Mouse (Mus musculus) forebrain, embryonic 14.5 days (tissue): Measurements from ENCODE around the gene Notch2. TPM values are rescaled to one million over a fixed set of nuclear protein-coding genes. Genes with fewer than 3 reads are reported as not detected.

Source experiments
- ATAC-seq: fragments of 200-750 bp; cut with Nextera tagmentation; 2 replicates; pipeline ENCODE4 v1.8.0; 2017; ENCODE audit warnings: mild to moderate bottlenecking, moderate library complexity
- DNase-seq: peaks from one replicate; pipeline ENCODE4 v3.0.0-alpha.2; 2015; ENCODE audit warnings: low spot score
- H3K27ac ChIP-seq: fragments of 300-500 bp; sonication (generic); 2 replicates; pipeline ENCODE4 v1.5.1; 2014; ENCODE audit warnings: low read depth, mild to moderate bottlenecking, control low read depth, low read length, moderate library complexity
- H3K27me3 ChIP-seq: fragments of 300-500 bp; sonication (generic); replicated peaks from 2 replicates; pipeline ENCODE4 v1.6.1; 2014; ENCODE audit warnings: low read length, control low read depth, mixed read lengths; ENCODE audit not compliant: control insufficient read depth, insufficient read depth
- H3K36me3 ChIP-seq: fragments of 300-500 bp; sonication (generic); 2 replicates; pipeline ENCODE4 v1.6.1; 2014; ENCODE audit warnings: low read length, control low read depth; ENCODE audit not compliant: control insufficient read depth, insufficient read depth
- H3K4me1 ChIP-seq: fragments of 300-500 bp; sonication (generic); 2 replicates; pipeline ENCODE4 v1.6.1; 2014; ENCODE audit warnings: antibody characterized with exemption, low read length, control low read depth; ENCODE audit not compliant: control insufficient read depth, insufficient read depth
- H3K4me2 ChIP-seq: fragments of 300-500 bp; sonication (generic); 2 replicates; pipeline ENCODE4 v1.6.1; 2014; ENCODE audit warnings: mild to moderate bottlenecking, control low read depth, low read length
- H3K4me3 ChIP-seq: fragments of 300-500 bp; sonication (generic); 2 replicates; pipeline ENCODE4 v1.5.1; 2014; ENCODE audit warnings: low read depth, low read length, control low read depth
- H3K9ac ChIP-seq: fragments of 300-500 bp; sonication (generic); 2 replicates; pipeline ENCODE4 v1.6.1; 2014; ENCODE audit warnings: mild to moderate bottlenecking, low read length, control low read depth, moderate library complexity
- H3K9me3 ChIP-seq: fragments of 300-500 bp; sonication (generic); replicated peaks from 2 replicates; pipeline ENCODE4 v1.6.1; 2016; ENCODE audit warnings: low read length, control low read depth, mixed read lengths; ENCODE audit not compliant: control insufficient read depth
- WGBS: fragments of 180-500 bp; shearing (Covaris S2); extraction: QIAGEN DNeasy Blood & Tissue Kit; methylation state at CpG from one replicate; pipeline ENCODE4 v1.1.7; 2014; 5-methylcytosine and 5-hydroxymethylcytosine counted together
- polyA plus RNA-seq: library from polyadenylated mRNA; unstranded; fragments of >200 nt; fragmentation: Nextera tagmentation; extraction: Ambion mirVana; gene quantifications from 2 replicates; pipeline ENCODE4 v1.2.1, GENCODE M21; 2014

Notch2 gene
- polyA plus RNA-seq, 1 experiment from 2014 or later, result 13.6 TPM

- Histone ChIP-seq H3K4me1 (no peaks in the 10 kb centered on the region; the same call in 1 of the 2 replicates), H3K4me3 (no peak overlapping the region), H3K36me3 (no peaks in the 10 kb centered on the region), H3K9ac (no peak overlapping the region), H3K27me3 (no peaks in the 10 kb centered on the region), H3K4me2 (no peak overlapping the region), H3K9me3 (no peaks in the 10 kb centered on the region), H3K27ac (no peak overlapping the region)
- ATAC-seq (no peak), DNase-seq (no peak)
- WGBS, result 80% methylated on average over 5 of the region's 5 CpGs
Observed at GRCm38 (mm10) chr3:98199747-98200146, 186.4 kb downstream of the Notch2 start.

Other genes with a start within 250 kb of the Notch2 start
- 50.6 and 62.8 TPM in 2 replicates for gene Pde4dip, start 124.8 kb upstream of the Notch2 start, polyA plus RNA-seq
- 124 and 130 TPM in 2 replicates for gene Sec22b, start 112.3 kb upstream of the Notch2 start, polyA plus RNA-seq
- gene Adam30, start 147.1 kb downstream of the Notch2 start, polyA plus RNA-seq, result not detected in 2 replicates
- gene Reg4, start 208.6 kb downstream of the Notch2 start, polyA plus RNA-seq, result not detected in 2 replicates